Mouse (Mus musculus): ENCODE results near the gene Ino80e. TPM values are rescaled to one million over a fixed set of nuclear protein-coding genes. Genes with fewer than 3 reads are reported as not detected.
A peak's percentile ranks its signal among the peaks of the same experiment; 100 is the strongest.

Gene Ino80e
- polyA plus RNA-seq, 1 experiment from 2014 or later: 94.4 TPM

- Histone ChIP-seq H3K9me3 (no peaks in the 10 kb centered on the region), H3K4me3 (no peak overlapping the region), H3K9ac (no peak overlapping the region), H3K27me3 (replicated peaks) (no peaks in the 10 kb centered on the region), H3K4me2 (no peak overlapping the region), H3K27ac (no peak overlapping the region), H3K36me3 (replicated peaks) (peaks cover 82% of the 10 kb centered on the region), H3K4me1 (peaks cover 23% of the 10 kb centered on the region)
- no peak for ATAC-seq (replicated peaks)
- 100% methylated on average over 1 of the region's 1 CpGs for WGBS
Measured at GRCm38 (mm10) chr7:126877239-126877638, 15.1 kb upstream of the Ino80e start.

- WGBS: 96% methylated on average over 2 of the region's 2 CpGs
- H3K4me3 ChIP-seq: no peak overlapping the region
- H3K9me3 ChIP-seq: no peaks in the 10 kb centered on the region
- no peaks in the 10 kb centered on the region for H3K27me3 ChIP-seq (replicated peaks)
- 0 out of 2 replicates have a peak, but pooled peaks have one; percentile 35 for ATAC-seq (replicated peaks)
- no peaks in the 10 kb centered on the region for H3K4me1 ChIP-seq
- H3K36me3 ChIP-seq (replicated peaks): peaks cover 95% of the 10 kb centered on the region
- H3K9ac ChIP-seq: no peak overlapping the region
- no peak overlapping the region for H3K4me2 ChIP-seq
- no peak overlapping the region for H3K27ac ChIP-seq
Measured at GRCm38 (mm10) chr7:126870520-126870891, 8.3 kb upstream of the Ino80e start.

DNA sequence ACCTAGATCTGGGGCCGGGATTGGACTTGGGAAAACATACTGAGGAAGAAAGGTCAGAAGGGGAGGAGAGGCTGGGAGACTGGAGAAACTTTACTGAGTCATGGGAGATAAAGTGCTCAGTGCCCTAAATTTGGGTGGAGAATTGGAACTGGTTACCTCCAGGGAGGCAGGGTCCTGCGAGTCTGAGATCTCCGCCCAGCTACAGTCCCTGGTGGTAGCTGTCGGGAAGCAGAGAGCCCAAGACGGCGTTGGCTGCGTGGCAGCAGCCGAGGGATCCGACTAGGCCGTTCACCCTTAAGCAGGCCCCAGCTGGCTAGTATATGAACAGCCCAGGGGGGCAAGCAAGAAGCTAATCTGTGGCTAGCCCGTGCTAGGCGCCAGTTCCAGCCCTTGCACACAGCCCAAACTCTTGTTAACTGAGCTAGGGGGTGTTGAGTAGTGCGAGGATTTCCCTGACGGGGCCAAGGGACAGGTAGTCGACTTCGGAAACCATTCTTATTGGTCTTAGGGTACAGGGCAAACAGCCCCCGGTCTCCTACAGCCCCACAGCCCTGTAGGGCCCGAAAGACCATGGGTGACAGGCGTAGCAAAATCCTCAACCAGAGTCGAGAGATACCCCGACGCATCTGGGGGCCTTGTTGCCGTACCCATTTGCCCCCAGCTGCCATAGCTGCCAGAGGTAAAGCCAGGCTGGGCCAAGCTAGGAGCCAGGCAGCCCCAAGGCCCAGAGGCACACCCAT is 7.8 kb upstream of the Ino80e start:
- Histone ChIP-seq H3K4me1 (no peaks in the 10 kb centered on the region), H3K9me3 (no peaks in the 10 kb centered on the region), H3K27ac (no peak overlapping the region), H3K9ac (no peak overlapping the region), H3K36me3 (replicated peaks) (peaks cover 92% of the 10 kb centered on the region), H3K4me3 (no peak overlapping the region), H3K27me3 (replicated peaks) (no peaks in the 10 kb centered on the region), H3K4me2 (no peak overlapping the region)
- WGBS: 89% methylated on average over 23 of the region's 23 CpGs
- ATAC-seq (replicated peaks): no peak

- no peak overlapping the region for H3K4me3 ChIP-seq
- no peak overlapping the region for H3K9ac ChIP-seq
- H3K4me2 ChIP-seq: no peak overlapping the region
- no peak overlapping the region for H3K27ac ChIP-seq
- H3K4me1 ChIP-seq: peaks cover 11% of the 10 kb centered on the region
- H3K36me3 ChIP-seq (replicated peaks): peaks cover 84% of the 10 kb centered on the region
- ATAC-seq (replicated peaks): no peak
- H3K9me3 ChIP-seq: no peaks in the 10 kb centered on the region
- no peaks in the 10 kb centered on the region for H3K27me3 ChIP-seq (replicated peaks)
- WGBS: 86% methylated on average over 12 of the region's 12 CpGs
Measured at GRCm38 (mm10) chr7:126868003-126868402, 5.8 kb upstream of the Ino80e start.

- Histone ChIP-seq H3K36me3 (replicated peaks) (peaks cover 80% of the 10 kb centered on the region), H3K27ac (no peak overlapping the region), H3K9me3 (no peaks in the 10 kb centered on the region), H3K4me1 (peaks cover 15% of the 10 kb centered on the region), H3K4me3 (no peak overlapping the region), H3K4me2 (no peak overlapping the region), H3K27me3 (replicated peaks) (no peaks in the 10 kb centered on the region), H3K9ac (no peak overlapping the region)
- 93% methylated on average over 2 of the region's 2 CpGs for WGBS
- no peak for ATAC-seq (replicated peaks)
Measured at GRCm38 (mm10) chr7:126867534-126867933, 5.4 kb upstream of the Ino80e start.

GRCm38 (mm10) chr7:126863791-126864190 is 1.6 kb upstream of the Ino80e start:
- Histone ChIP-seq H3K9me3 (no peaks in the 10 kb centered on the region), H3K9ac (peak overlapping the region; percentile 60; the same call in 1 of the 2 replicates), H3K4me3 (peak overlapping the region; percentile 77), H3K4me1 (peaks cover 25% of the 10 kb centered on the region), H3K4me2 (peak overlapping the region; percentile 86), H3K27ac (no peak overlapping the region), H3K36me3 (replicated peaks) (peaks cover 47% of the 10 kb centered on the region), H3K27me3 (replicated peaks) (no peaks in the 10 kb centered on the region)
- ATAC-seq (replicated peaks): no peak
- WGBS: 59% methylated on average over 6 of the region's 6 CpGs

DNA sequence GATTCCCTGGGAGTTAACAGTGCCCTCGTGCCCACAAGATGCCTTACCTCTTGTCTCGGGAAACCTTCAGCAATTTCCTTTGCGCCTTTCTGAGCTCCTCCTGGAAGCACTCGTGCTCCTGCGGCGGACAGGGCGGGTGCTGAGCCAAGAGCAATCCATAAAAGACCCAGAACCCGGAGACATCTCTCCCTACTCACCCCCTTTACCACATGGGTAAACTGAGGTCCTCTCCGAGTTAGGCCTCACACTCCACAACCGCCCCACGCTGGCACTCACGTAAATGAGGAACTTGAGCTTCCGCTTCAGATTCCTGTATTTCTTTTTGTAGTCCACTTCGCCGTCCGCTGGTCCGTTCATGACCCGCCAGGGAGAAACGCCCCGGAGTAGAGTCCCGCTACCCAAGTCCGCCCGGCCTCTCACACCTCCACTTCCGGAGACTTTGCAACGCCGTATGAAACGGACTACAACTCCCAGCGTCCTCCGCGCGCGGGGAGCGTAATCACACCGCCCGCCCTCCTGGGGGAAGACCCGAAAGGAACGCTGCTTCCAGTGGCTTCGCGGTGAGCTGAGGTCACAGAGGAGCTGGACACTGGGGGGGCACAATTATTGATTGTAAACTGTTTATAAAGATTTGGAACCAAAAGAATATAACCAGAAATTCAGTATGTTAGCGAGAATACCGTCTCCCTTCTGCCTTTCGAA is 597 bp downstream of the Ino80e start, which contains the start of gene Hirip3:
Gene Hirip3 (plus strand): TSS at position 544 of the 702 bp plus-strand sequence.
- Histone ChIP-seq H3K27ac (peak within 1 kb of the TSS; percentile 83), H3K27me3 (replicated peaks) (no peaks in the 10 kb centered on the region), H3K9me3 (no peaks in the 10 kb centered on the region), H3K9ac (peak within 1 kb of the TSS; percentile 60), H3K4me3 (peak within 1 kb of the TSS; percentile 77), H3K36me3 (replicated peaks) (peaks cover 28% of the 10 kb centered on the region; the same call in 1 of the 2 replicates), H3K4me1 (peaks cover 25% of the 10 kb centered on the region), H3K4me2 (peak within 1 kb of the TSS; percentile 86)
- ATAC-seq (replicated peaks): peak; percentile 92
- WGBS: 3% methylated on average over 42 of the region's 42 CpGs

GRCm38 (mm10) chr7:126860987-126861386 is 1.2 kb downstream of the Ino80e start:
- H3K4me2 ChIP-seq: peak overlapping the region; percentile 86
- H3K4me3 ChIP-seq: peak overlapping the region; percentile 77
- no peak overlapping the region for H3K27ac ChIP-seq
- H3K27me3 ChIP-seq (replicated peaks): no peaks in the 10 kb centered on the region
- H3K36me3 ChIP-seq (replicated peaks): peaks cover 22% of the 10 kb centered on the region; the same call in 1 of the 2 replicates
- peaks cover 25% of the 10 kb centered on the region for H3K4me1 ChIP-seq
- ATAC-seq (replicated peaks): peak; percentile 2; the same call in 1 of the 2 replicates
- no peaks in the 10 kb centered on the region for H3K9me3 ChIP-seq
- H3K9ac ChIP-seq: peak overlapping the region; percentile 60
- WGBS: 77% methylated on average over 5 of the region's 5 CpGs

DNA sequence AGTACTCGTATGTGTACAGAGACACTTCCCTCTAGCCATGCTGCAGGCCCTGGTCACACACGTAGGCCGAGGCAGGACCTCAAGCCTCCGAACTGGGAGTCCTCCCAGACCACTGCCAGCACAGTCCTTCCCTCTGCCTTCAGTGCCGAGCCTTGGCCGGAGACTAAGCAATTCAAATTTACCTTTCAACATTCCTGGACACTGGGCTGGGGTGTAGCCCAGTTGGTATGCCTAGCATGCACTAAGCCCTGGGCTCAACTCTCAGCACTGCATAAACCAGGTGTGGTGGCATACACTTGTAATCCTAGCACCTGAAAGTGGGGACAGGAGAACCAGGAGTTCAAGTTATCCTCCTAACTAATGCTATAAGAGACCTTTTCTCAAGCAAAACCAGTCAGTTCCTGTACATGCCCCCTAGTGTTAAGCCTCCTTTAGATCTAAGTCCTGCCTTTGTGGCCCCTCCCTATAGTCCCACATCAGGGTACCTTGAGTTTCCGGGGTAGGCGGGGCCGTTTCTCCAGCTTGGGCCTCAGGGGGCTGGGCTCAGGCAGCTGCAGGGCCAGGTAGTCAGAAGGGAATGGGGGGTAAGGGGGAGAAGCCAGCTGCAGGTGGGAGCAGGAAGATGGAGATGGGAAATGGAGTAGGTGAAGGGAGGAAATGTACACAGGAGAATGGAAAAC is 5.3 kb downstream of the Ino80e start:
- H3K9me3 ChIP-seq: no peaks in the 10 kb centered on the region
- no peaks in the 10 kb centered on the region for H3K27me3 ChIP-seq (replicated peaks)
- no peak overlapping the region for H3K9ac ChIP-seq
- no peak for ATAC-seq (replicated peaks)
- peaks cover 9% of the 10 kb centered on the region for H3K4me1 ChIP-seq
- no peak overlapping the region for H3K4me3 ChIP-seq
- no peak overlapping the region for H3K4me2 ChIP-seq
- 76% methylated on average over 9 of the region's 9 CpGs for WGBS
- H3K36me3 ChIP-seq (replicated peaks): peaks cover 12% of the 10 kb centered on the region; the same call in 1 of the 2 replicates
- no peak overlapping the region for H3K27ac ChIP-seq

DNA sequence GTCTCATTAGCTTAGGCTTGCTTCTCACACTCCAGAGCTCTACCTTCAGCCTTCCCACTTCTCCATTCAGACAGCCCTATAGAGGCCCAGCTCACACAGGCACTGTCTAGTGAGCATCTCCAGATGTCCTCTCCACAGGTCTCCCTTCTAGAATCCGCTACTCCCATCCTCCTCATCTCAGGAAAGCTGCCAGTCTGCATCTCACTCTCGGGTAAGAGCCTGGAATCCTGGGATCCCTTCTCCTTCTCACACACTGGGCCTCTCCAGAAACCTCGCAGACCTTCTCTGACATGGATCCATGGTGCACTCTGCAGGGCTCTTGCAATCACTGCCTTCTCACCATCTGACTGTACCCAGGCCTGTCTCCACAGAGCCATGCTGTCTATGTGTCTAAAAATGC is 6.5 kb downstream of the Ino80e start:
- ATAC-seq (replicated peaks): no peak
- H3K9me3 ChIP-seq: no peaks in the 10 kb centered on the region
- H3K4me3 ChIP-seq: no peak overlapping the region
- H3K4me1 ChIP-seq: peaks cover under 1% of the 10 kb centered on the region; the same call in 1 of the 2 replicates
- no peaks in the 10 kb centered on the region for H3K27me3 ChIP-seq (replicated peaks)
- H3K4me2 ChIP-seq: no peak overlapping the region
- WGBS: 81% methylated on average over 3 of the region's 3 CpGs
- H3K27ac ChIP-seq: no peak overlapping the region
- peaks cover 12% of the 10 kb centered on the region; the same call in 1 of the 2 replicates for H3K36me3 ChIP-seq (replicated peaks)
- H3K9ac ChIP-seq: no peak overlapping the region

DNA sequence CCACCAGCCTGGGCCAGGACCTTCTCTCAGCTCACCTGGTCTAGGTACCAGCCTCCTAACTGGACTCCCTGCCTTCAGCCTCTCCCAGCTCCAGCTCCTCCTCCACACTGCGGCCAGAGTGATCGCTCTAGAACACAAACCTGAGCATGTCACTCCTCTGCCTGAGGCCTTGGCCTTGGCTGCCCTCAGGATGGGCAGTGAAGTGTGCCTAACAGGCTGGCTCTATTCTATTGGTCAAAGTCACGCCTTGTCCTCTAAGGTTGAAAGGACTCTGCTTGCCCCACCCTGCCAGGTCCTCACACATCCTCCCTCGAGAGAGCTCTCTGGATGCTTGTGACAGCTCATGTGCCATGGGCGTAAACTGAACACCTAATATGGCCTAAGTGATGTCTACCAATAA is 8.7 kb downstream of the Ino80e start:
- H3K36me3 ChIP-seq (replicated peaks): peaks cover 6% of the 10 kb centered on the region; the same call in 1 of the 2 replicates
- H3K27ac ChIP-seq: no peak overlapping the region
- no peak overlapping the region for H3K4me2 ChIP-seq
- no peaks in the 10 kb centered on the region for H3K9me3 ChIP-seq
- peaks cover 10% of the 10 kb centered on the region for H3K4me1 ChIP-seq
- H3K4me3 ChIP-seq: no peak overlapping the region
- no peak for ATAC-seq (replicated peaks)
- WGBS: 89% methylated on average over 5 of the region's 5 CpGs
- no peaks in the 10 kb centered on the region; the same call in 1 of the 2 replicates for H3K27me3 ChIP-seq (replicated peaks)
- H3K9ac ChIP-seq: no peak overlapping the region

DNA sequence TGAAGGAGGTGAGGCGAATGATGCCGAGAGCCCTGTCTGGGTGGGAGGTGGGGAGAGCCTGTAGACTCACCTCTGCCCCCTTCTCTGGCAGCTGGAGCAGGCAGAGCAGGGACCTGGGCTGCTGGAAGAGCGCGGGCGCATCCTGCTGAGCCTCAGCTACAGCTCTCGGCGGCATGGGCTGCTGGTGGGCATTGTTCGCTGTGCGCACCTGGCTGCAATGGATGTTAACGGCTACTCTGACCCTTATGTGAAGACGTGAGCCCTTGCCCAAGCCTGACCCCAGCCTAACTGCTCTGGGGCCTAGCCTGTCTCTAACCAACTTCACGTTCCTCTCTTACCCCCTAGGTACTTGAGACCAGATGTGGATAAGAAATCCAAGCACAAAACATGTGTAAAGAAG is 11.0 kb downstream of the Ino80e start:
- Histone ChIP-seq H3K27ac (no peak overlapping the region), H3K36me3 (replicated peaks) (peaks cover 6% of the 10 kb centered on the region; the same call in 1 of the 2 replicates), H3K4me3 (no peak overlapping the region), H3K4me2 (no peak overlapping the region), H3K27me3 (replicated peaks) (no peaks in the 10 kb centered on the region; the same call in 1 of the 2 replicates), H3K4me1 (peaks cover 27% of the 10 kb centered on the region), H3K9me3 (no peaks in the 10 kb centered on the region), H3K9ac (no peak overlapping the region)
- WGBS: 41% methylated on average over 12 of the region's 12 CpGs
- no peak for ATAC-seq (replicated peaks)

Data from midbrain, embryonic 15.5 days (tissue).